Mouse (Mus musculus): Measurements from ENCODE around the gene Ms4a18.

The Ms4a18 gene

DNA sequence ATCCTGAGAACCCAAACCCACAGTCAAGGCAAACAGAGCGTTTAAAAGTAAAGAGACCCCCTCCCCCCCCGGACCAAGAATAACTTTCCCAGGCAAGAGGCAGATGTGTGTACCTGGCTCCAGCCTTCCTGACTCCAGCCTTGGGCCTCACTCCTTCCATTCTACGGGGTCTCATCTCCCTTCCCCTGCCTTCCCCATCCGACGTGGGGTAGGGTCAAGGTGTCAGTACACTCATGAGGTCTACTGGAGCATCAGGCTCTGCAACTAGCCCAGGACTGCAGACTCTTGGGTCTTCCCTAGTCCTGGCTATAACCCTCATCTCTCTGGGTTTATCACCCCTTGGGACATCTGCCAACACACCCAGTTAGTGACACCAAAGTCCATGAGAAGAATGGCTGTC, 37.6 kb downstream of the Ms4a18 start:
- DNase-seq: no peak

DNA sequence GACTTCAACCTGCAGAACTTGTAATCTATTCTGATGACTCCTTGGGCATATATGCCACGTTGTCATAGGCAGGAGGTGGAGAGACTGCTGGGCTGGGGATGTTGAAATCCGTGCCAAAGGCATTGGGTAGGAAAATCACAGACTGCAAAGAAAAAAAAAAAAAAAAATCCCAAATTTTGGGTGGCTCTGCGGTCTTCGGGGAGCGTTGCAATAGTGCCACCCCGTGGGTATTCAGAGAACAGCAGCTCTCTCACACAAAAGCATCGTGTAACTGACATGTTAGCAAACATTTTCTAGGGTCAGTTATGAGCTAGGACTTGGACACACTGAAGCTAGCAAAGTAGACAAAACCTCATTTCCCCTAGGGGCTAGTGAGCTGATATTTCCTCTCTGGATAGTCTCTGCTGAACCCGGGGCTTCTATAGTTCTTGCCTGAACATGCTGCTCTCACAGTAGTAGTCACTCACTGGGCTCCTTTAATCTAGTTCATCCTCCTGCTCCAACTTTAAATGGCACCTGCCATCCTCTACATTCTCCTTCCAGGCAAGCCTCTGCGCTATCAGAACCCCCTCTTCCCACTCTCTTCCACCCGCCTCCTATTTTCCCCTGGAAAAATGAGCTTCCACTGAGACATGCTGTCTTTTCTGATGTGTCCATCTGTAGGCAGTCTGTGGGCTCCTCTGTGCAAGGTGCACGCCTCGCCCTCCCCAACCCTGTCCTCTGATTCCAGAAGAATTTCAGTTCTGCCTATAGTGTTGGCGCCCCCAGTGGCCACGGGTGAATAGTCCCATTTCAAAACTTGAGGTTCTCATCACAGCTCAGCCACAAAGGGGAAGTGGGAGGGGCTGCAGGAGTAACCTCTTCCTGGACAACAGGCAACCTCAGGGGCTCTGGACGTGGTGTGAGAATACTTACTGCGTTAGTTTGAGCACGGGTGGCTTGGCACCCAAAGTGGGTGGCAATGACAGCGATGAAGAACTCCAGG, 38.4 kb downstream of the Ms4a18 start:
- DNase-seq: peak; percentile 81

- no peak for DNase-seq
Observed at GRCm38 (mm10) chr19:10976318-10976717, 41.5 kb downstream of the Ms4a18 start.

DNA sequence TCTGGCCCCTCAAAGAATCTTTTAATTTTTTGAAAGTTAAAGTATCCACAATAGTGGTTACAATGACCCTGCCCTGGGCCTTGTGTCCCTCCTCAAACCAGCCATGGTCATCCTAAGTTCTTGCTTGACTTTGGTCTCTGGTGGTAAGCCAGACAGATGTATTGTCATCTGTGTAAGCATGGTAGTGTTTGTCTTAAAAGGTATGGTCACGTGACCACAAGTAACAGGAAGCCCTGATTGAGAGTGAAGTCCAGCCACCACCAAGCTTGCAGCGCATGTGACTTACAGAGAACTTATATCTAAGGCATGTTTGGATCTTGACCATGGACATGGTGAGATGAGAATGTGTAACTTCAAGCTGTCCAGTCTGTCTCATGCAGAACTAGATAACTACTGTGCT, 42.6 kb downstream of the Ms4a18 start:
- DNase-seq: no peak

GRCm38 (mm10) chr19:10974238-10974865, 43.5 kb downstream of the Ms4a18 start, which contains the start of gene Ms4a10:
Gene Ms4a10 (minus strand): TSS chr19:10974670.
- DNase-seq: no peak

- DNase-seq: no peak
Observed at GRCm38 (mm10) chr19:10973187-10973586, 44.6 kb downstream of the Ms4a18 start.

GRCm38 (mm10) chr19:10972660-10973059, 45.2 kb downstream of the Ms4a18 start:
- no peak for DNase-seq

DNA sequence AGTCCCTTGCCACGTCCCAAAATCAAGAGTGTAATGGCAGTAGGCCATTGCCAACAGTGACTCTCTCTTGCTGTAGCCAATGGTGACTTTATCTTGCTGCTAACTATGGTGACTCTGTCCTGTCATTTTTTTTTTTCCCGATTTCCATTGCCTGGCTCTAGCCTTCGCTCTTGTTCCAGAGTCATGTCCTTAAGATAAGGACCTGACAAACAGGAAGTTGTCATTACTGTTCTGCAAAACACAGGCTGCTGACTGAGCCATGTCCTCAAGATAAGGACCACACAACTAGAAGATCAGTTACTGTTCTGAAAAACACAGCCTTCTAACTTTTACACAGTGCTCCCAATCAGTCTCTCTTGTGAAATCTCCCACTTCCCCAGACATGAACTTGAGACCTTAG, 47.4 kb downstream of the Ms4a18 start:
- no peak for DNase-seq

- DNase-seq: no peak
Observed at GRCm38 (mm10) chr19:10968578-10968977, 49.3 kb downstream of the Ms4a18 start.

DNA sequence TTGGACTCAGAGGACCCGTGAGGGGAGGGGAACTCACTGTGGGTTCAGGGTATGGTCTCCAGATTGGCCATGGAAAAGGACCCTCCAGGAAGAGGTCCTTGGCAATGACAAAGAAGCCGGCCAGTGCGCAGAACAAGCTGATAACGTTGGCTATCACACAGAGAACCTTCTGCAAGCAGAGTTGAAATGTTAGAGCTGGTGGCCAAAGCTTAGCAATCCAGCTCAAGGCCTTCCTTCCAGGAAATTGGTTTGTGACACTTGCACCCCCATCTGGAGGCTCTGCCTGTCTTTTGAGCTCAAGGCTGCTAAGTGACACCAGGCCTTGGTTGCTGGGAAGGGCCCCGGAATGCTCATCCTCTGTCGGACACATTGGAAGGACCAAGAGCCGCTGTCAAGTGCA, 52.1 kb downstream of the Ms4a18 start:
- DNase-seq: no peak

- no peak for DNase-seq
Observed at GRCm38 (mm10) chr19:10959978-10960346, 57.9 kb downstream of the Ms4a18 start.

DNA sequence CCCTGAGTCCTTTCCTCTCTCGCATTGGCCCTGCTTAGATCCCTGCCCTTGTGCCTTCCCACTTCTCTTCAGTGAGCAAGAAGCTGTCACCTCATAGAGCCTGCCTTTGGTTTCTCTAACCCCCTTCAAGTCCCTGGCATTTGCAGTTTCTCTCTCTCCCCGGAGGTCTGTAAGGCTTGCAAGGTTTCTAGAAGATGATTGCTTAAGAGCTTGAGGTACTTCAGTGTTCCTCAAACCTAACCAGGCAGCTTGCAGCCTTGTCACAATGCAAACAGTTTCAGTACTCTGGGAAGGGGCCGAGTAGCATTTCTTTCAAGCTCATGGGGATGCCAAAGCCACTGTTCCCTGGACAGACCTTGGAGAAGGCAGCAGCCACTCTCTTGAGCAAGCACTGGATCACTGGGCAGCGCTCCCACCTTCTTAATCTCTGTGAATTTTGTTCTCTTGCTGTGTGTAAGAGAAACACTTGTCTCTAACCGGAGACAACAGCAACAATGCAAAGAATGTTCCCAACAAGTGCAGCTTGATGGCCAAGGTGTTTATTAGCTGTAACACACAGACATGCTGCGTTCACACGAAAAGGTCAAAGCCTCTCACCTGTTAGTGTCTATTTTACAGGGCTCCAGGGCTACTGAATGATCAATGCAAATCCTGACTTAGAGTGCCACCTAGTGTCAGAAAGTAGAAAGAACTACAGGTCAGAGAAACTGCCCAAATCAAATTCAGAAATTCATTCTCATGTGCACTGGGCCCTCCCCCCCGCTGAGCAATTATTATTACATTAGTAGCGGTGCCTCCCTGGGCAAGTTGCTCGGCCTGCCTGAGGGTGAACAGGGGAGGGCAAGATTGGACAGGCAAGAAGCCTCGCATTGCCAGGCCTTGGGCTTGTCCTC, 58.5 kb downstream of the Ms4a18 start:
- no peak for DNase-seq

- DNase-seq: peak; percentile 23
Observed at GRCm38 (mm10) chr19:10952021-10952939, 65.6 kb downstream of the Ms4a18 start.

DNA sequence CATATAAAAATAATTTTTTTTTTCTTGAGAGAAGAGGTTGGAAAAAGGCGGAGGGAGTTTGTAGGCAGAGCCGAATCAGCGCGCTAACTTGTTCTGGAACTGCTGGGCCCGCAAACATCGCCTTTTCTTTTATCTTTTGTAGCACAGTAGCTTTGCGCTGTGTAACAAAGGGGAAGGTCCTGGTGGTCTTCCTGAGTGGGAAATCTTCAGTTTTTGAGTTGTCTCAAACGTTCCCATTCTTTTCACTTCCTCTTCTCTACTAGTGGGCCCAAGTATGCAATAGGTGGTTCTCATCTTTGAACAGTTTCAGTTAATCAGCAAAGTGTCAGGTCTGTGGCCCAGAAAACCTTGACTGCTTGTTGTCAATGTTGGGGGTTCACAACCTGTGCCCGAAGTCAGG, 68.3 kb downstream of the Ms4a18 start:
- DNase-seq: no peak

DNA sequence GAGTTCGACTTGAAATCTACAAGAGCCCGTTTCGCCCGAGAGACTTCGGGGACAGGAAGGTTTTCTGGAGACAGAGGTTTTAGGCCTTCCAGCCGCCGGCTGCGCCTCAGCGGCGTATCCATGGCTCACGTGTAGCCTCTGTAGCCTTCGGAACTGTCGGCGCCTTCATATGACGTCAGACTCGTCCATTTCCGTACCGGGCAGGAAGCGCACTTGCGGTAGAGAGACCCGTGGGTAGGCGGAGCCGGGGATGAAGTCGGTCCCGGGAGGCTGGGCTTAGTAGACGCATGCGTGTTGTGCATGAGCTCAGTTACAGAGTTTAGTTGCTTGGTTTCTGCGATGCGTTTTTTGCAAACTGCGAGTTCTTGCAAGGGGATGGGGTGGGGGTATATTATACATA, 68.7 kb downstream of the Ms4a18 start, which contains the start of gene Ccdc86:
Ccdc86 (minus strand) TSS at position 155 of the 400 bp plus-strand sequence.
- DNase-seq: peak; percentile 95

DNA sequence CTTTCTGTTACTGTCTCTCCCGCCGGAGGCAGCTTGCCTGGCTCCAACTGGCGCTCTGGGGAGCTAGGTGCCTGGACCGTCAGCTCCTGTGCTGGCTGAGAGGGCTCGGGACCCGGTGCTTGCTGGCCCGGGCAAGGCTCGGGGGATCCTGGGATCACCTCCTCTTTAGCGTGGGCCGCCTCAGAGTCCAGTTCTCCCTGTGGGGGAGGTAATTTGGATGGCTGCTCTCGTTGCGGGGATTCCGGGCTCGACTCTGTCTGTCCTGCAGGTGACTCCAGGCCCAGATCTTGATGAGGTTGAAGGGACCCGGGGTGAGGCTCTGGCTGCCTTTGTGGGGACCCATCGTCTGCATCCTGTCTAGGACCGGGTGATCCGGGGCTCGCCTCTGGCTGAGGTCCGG, 69.4 kb downstream of the Ms4a18 start:
- DNase-seq: peak; percentile 9

DNA sequence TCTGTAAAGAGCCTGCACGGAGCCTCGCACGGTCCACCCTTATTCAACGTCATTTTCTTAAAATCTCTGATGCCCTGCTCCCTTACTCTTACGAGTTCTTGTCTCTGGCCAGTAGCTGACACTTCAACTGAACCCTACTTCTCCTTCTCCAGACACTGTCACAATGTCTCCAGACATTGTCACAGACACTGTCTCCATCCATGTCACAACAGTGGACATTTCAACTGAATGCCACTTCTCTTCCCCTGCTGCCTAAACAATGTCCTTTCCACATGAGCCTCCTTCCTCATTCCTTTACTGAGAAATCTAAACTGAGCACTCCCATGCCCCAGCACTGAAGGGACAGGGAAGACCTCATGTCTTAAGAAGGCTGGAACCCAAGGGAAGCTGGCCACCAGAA, 70.6 kb downstream of the Ms4a18 start:
- no peak for DNase-seq

Measured in right cerebral cortex, postnatal 4 days (tissue).